Mouse (Mus musculus): Measurements from ENCODE around the gene C330007P06Rik. TPM values are rescaled to one million over a fixed set of nuclear protein-coding genes. Genes with fewer than 3 reads are reported as not detected.

C330007P06Rik gene
- polyA plus RNA-seq, 1 experiment from 2014 or later = 27.5 TPM

- 81% methylated on average over 10 of the region's 10 CpGs for WGBS
- no peak for ATAC-seq (ENCODE audit: low read depth)
- Histone ChIP-seq H3K9ac (replicated peaks; ENCODE audit: low read depth, low read length) (no peak overlapping the region), H3K36me3 (ENCODE audit: control insufficient read depth, insufficient read depth, low read length) (no peaks in the 10 kb centered on the region), H3K27me3 (ENCODE audit: control insufficient read depth, insufficient read depth, low read length) (no peaks in the 10 kb centered on the region), H3K4me3 (ENCODE audit: low read depth, low read length) (no peak overlapping the region), H3K4me2 (ENCODE audit: low read depth, low read length) (no peak overlapping the region), H3K4me1 (ENCODE audit: control insufficient read depth, insufficient read depth, low read length) (no peaks in the 10 kb centered on the region), H3K9me3 (ENCODE audit: control insufficient read depth, low read length) (no peaks in the 10 kb centered on the region), H3K27ac (ENCODE audit: low read depth, low read length) (no peak overlapping the region)
Measured at GRCm38 (mm10) chrX:36823932-36824711, 49.8 kb downstream of the C330007P06Rik start.

GRCm38 (mm10) chrX:36820201-36820600, 53.7 kb downstream of the C330007P06Rik start:
- H3K9ac ChIP-seq (replicated peaks; ENCODE audit: low read depth, low read length) = no peak overlapping the region
- no peak overlapping the region for H3K4me3 ChIP-seq (ENCODE audit: low read depth, low read length)
- WGBS = 8% methylated on average over 4 of the region's 4 CpGs
- no peaks in the 10 kb centered on the region for H3K4me1 ChIP-seq (ENCODE audit: control insufficient read depth, insufficient read depth, low read length)
- H3K27ac ChIP-seq (ENCODE audit: low read depth, low read length) = no peak overlapping the region
- no peaks in the 10 kb centered on the region for H3K27me3 ChIP-seq (ENCODE audit: control insufficient read depth, insufficient read depth, low read length)
- no peaks in the 10 kb centered on the region for H3K36me3 ChIP-seq (ENCODE audit: control insufficient read depth, insufficient read depth, low read length)
- H3K9me3 ChIP-seq (ENCODE audit: control insufficient read depth, low read length) = no peaks in the 10 kb centered on the region
- H3K4me2 ChIP-seq (ENCODE audit: low read depth, low read length) = no peak overlapping the region
- peak; percentile 25; the same call in 1 of the 2 replicates for ATAC-seq (ENCODE audit: low read depth)

- Histone ChIP-seq H3K4me1 (ENCODE audit: control insufficient read depth, insufficient read depth, low read length) (no peaks in the 10 kb centered on the region), H3K36me3 (ENCODE audit: control insufficient read depth, insufficient read depth, low read length) (no peaks in the 10 kb centered on the region), H3K27me3 (ENCODE audit: control insufficient read depth, insufficient read depth, low read length) (no peaks in the 10 kb centered on the region), H3K9me3 (ENCODE audit: control insufficient read depth, low read length) (no peaks in the 10 kb centered on the region), H3K9ac (replicated peaks; ENCODE audit: low read depth, low read length) (no peak overlapping the region), H3K4me3 (ENCODE audit: low read depth, low read length) (no peak overlapping the region), H3K27ac (ENCODE audit: low read depth, low read length) (no peak overlapping the region), H3K4me2 (ENCODE audit: low read depth, low read length) (no peak overlapping the region)
- ATAC-seq (ENCODE audit: low read depth) = no peak
- 62% methylated on average over 4 of the region's 4 CpGs for WGBS
Measured at GRCm38 (mm10) chrX:36819575-36819974, 54.3 kb downstream of the C330007P06Rik start.

DNA sequence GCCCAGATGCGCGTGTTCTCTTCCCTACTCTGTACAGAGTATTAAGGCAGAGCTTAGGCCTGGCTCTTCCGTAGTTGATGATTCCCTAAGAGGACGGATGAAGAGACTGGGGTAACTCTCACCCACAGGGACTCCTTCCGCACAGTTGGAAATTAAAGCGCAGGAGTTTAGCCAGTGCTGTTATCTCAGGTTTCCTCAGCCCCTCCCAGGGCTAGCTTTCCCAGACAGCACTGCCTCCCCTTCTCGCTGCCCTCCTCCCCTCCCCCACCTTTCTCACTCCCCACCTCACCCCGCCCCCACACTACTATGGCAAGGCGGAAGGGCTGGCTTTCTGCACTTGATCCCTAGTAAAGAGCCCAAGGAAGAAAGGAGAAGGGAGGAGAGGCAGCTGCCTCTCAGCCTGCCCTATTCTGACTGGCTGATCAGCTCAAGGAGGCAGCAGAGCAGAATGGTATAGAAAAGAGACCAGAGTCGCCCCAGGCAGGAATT, 56.9 kb downstream of the C330007P06Rik start:
- 11% methylated on average over 10 of the region's 10 CpGs for WGBS
- no peak overlapping the region for H3K4me3 ChIP-seq (ENCODE audit: low read depth, low read length)
- H3K9ac ChIP-seq (replicated peaks; ENCODE audit: low read depth, low read length) = peak overlapping the region; percentile 21; the same call in 1 of the 2 replicates
- peak overlapping the region; percentile 28 for H3K4me2 ChIP-seq (ENCODE audit: low read depth, low read length)
- H3K27me3 ChIP-seq (ENCODE audit: control insufficient read depth, insufficient read depth, low read length) = no peaks in the 10 kb centered on the region
- H3K9me3 ChIP-seq (ENCODE audit: control insufficient read depth, low read length) = no peaks in the 10 kb centered on the region
- H3K27ac ChIP-seq (ENCODE audit: low read depth, low read length) = peak overlapping the region; percentile 75
- no peaks in the 10 kb centered on the region for H3K36me3 ChIP-seq (ENCODE audit: control insufficient read depth, insufficient read depth, low read length)
- no peaks in the 10 kb centered on the region for H3K4me1 ChIP-seq (ENCODE audit: control insufficient read depth, insufficient read depth, low read length)
- peak; percentile 89 for ATAC-seq (ENCODE audit: low read depth)

- Histone ChIP-seq H3K4me3 (ENCODE audit: low read depth, low read length) (no peak overlapping the region), H3K9me3 (ENCODE audit: control insufficient read depth, low read length) (no peaks in the 10 kb centered on the region), H3K4me2 (ENCODE audit: low read depth, low read length) (peak overlapping the region; percentile 28), H3K27me3 (ENCODE audit: control insufficient read depth, insufficient read depth, low read length) (no peaks in the 10 kb centered on the region), H3K4me1 (ENCODE audit: control insufficient read depth, insufficient read depth, low read length) (no peaks in the 10 kb centered on the region), H3K27ac (ENCODE audit: low read depth, low read length) (no peak overlapping the region; the same call in 1 of the 2 replicates), H3K9ac (replicated peaks; ENCODE audit: low read depth, low read length) (no peak overlapping the region), H3K36me3 (ENCODE audit: control insufficient read depth, insufficient read depth, low read length) (no peaks in the 10 kb centered on the region)
- 26% methylated on average over 8 of the region's 8 CpGs for WGBS
- peak; percentile 60 for ATAC-seq (ENCODE audit: low read depth)
Measured at GRCm38 (mm10) chrX:36816368-36816899, 57.5 kb downstream of the C330007P06Rik start.

- no peak overlapping the region for H3K9ac ChIP-seq (replicated peaks; ENCODE audit: low read depth, low read length)
- H3K9me3 ChIP-seq (ENCODE audit: control insufficient read depth, low read length) = no peaks in the 10 kb centered on the region
- WGBS = 95% methylated on average over 3 of the region's 4 CpGs
- no peak overlapping the region for H3K27ac ChIP-seq (ENCODE audit: low read depth, low read length)
- H3K4me2 ChIP-seq (ENCODE audit: low read depth, low read length) = no peak overlapping the region
- H3K36me3 ChIP-seq (ENCODE audit: control insufficient read depth, insufficient read depth, low read length) = no peaks in the 10 kb centered on the region
- ATAC-seq (ENCODE audit: low read depth) = no peak
- H3K4me1 ChIP-seq (ENCODE audit: control insufficient read depth, insufficient read depth, low read length) = no peaks in the 10 kb centered on the region
- no peak overlapping the region for H3K4me3 ChIP-seq (ENCODE audit: low read depth, low read length)
- H3K27me3 ChIP-seq (ENCODE audit: control insufficient read depth, insufficient read depth, low read length) = no peaks in the 10 kb centered on the region
Measured at GRCm38 (mm10) chrX:36815439-36815838, 58.5 kb downstream of the C330007P06Rik start.

DNA sequence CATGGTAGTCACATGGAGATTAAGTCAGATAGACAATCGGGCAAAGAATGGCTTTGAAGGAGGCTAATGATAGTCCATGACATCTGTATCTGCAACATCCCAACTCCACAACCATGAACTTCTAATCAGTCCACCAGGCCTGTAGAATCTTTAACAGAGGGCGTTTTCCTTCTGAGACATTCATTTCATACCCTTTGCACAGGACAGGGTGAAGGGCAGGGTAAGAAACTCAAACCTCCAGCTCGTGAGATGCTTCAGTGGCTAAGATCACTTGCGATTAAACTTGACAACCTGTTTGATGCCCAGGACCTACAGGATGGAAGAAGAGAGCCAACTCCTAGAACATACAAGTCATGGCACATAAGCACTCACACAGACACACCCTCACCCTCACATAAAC, 58.9 kb downstream of the C330007P06Rik start:
- Histone ChIP-seq H3K4me1 (ENCODE audit: control insufficient read depth, insufficient read depth, low read length) (no peaks in the 10 kb centered on the region), H3K4me2 (ENCODE audit: low read depth, low read length) (no peak overlapping the region), H3K9ac (replicated peaks; ENCODE audit: low read depth, low read length) (no peak overlapping the region), H3K9me3 (ENCODE audit: control insufficient read depth, low read length) (no peaks in the 10 kb centered on the region), H3K27ac (ENCODE audit: low read depth, low read length) (no peak overlapping the region), H3K4me3 (ENCODE audit: low read depth, low read length) (no peak overlapping the region), H3K27me3 (ENCODE audit: control insufficient read depth, insufficient read depth, low read length) (no peaks in the 10 kb centered on the region), H3K36me3 (ENCODE audit: control insufficient read depth, insufficient read depth, low read length) (no peaks in the 10 kb centered on the region)
- ATAC-seq (ENCODE audit: low read depth) = no peak
- WGBS = 88% methylated on average over 4 of the region's 4 CpGs

GRCm38 (mm10) chrX:36814161-36814836, 59.6 kb downstream of the C330007P06Rik start:
- no peak overlapping the region for H3K4me3 ChIP-seq (ENCODE audit: low read depth, low read length)
- no peak overlapping the region for H3K9ac ChIP-seq (replicated peaks; ENCODE audit: low read depth, low read length)
- no peaks in the 10 kb centered on the region for H3K4me1 ChIP-seq (ENCODE audit: control insufficient read depth, insufficient read depth, low read length)
- H3K9me3 ChIP-seq (ENCODE audit: control insufficient read depth, low read length) = no peaks in the 10 kb centered on the region
- no peak overlapping the region for H3K4me2 ChIP-seq (ENCODE audit: low read depth, low read length)
- 80% methylated on average over 8 of the region's 8 CpGs for WGBS
- no peak overlapping the region for H3K27ac ChIP-seq (ENCODE audit: low read depth, low read length)
- no peaks in the 10 kb centered on the region for H3K36me3 ChIP-seq (ENCODE audit: control insufficient read depth, insufficient read depth, low read length)
- ATAC-seq (ENCODE audit: low read depth) = no peak
- H3K27me3 ChIP-seq (ENCODE audit: control insufficient read depth, insufficient read depth, low read length) = no peaks in the 10 kb centered on the region

GRCm38 (mm10) chrX:36811377-36811776, 62.5 kb downstream of the C330007P06Rik start:
- no peak overlapping the region for H3K9ac ChIP-seq (replicated peaks; ENCODE audit: low read depth, low read length)
- 53% methylated on average over 5 of the region's 5 CpGs for WGBS
- H3K4me3 ChIP-seq (ENCODE audit: low read depth, low read length) = no peak overlapping the region
- ATAC-seq (ENCODE audit: low read depth) = no peak
- H3K4me1 ChIP-seq (ENCODE audit: control insufficient read depth, insufficient read depth, low read length) = no peaks in the 10 kb centered on the region
- no peaks in the 10 kb centered on the region for H3K9me3 ChIP-seq (ENCODE audit: control insufficient read depth, low read length)
- no peaks in the 10 kb centered on the region for H3K36me3 ChIP-seq (ENCODE audit: control insufficient read depth, insufficient read depth, low read length)
- no peak overlapping the region for H3K27ac ChIP-seq (ENCODE audit: low read depth, low read length)
- no peaks in the 10 kb centered on the region for H3K27me3 ChIP-seq (ENCODE audit: control insufficient read depth, insufficient read depth, low read length)
- no peak overlapping the region for H3K4me2 ChIP-seq (ENCODE audit: low read depth, low read length)
